Mouse (Mus musculus) lung, adult 18-20 months (tissue): ENCODE data around the gene Kbtbd13.

Experiments used
- DNase-seq, 2 experiments: peaks; one replicate each; pipeline ENCODE4 v3.0.0; 2022; ENCODE audit warnings: mixed read lengths in 2 of 2

Gene Kbtbd13

DNA sequence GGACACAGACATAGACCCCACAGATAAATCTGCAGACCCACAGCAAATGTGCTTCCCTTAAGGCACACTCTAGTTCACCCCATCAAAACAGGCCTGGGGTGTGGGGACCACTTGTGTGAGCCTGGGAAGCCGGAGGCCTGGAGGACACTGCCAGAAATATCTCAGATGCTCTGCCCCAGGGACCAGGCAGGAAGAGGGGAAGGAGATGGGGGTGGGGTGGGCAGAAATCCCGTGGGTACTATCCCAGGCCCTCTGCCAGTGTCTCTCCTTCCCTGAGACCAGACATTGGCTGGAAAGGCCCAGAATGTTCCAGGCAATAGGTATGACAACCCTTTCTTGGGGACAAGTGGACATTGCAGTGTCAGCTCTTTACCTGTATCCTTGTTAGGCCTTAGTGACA lies 2.2 kb upstream of the Kbtbd13 start:
- DNase-seq = no peak

- DNase-seq = peak; percentile 62 to 75
Observed at GRCm38 (mm10) chr9:65392638-65393364, 1.3 kb upstream of the Kbtbd13 start.

DNA sequence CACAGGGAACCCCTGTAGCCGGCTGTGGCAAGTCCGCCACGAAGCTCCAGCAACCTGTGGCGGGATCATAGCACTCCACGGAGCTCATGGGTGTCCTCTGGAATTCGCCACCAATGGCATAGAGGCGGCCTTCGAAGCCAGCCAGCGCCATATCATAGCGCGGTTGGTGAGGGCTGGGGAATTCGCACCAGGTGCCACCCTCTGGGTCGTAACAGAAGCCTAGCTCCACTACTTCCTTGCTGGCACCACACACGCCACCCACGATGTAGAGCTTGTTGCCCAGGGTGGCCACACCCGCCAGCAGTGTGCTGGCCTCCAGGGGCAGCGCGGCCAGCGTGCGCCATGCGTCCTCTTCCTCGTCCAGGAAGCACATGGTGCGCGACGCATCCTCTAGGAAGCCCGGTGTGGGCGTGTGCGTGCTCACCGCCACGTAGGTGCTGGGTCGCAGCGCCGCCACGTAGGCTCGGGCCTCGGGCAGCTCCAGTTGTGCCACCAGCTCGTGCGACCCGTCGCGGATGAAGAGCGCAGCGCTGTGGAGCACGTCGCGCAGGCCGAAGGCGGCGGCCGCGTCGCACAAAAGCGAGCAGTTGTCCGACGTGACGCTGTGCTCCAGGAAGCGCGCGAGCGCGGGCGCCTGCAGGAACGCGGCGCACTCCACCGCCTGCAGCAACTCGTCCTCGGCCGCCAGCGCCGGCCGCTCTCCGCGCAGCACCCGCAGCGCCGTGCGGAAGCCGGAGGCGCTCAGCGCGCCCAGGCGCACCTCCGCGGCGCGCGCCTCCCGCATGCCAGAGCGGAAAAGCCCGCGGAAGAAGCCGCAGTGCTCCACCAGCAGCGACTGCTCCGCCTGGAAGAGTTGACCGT lies 470 bp downstream of the Kbtbd13 start:
- no peak for DNase-seq

DNA sequence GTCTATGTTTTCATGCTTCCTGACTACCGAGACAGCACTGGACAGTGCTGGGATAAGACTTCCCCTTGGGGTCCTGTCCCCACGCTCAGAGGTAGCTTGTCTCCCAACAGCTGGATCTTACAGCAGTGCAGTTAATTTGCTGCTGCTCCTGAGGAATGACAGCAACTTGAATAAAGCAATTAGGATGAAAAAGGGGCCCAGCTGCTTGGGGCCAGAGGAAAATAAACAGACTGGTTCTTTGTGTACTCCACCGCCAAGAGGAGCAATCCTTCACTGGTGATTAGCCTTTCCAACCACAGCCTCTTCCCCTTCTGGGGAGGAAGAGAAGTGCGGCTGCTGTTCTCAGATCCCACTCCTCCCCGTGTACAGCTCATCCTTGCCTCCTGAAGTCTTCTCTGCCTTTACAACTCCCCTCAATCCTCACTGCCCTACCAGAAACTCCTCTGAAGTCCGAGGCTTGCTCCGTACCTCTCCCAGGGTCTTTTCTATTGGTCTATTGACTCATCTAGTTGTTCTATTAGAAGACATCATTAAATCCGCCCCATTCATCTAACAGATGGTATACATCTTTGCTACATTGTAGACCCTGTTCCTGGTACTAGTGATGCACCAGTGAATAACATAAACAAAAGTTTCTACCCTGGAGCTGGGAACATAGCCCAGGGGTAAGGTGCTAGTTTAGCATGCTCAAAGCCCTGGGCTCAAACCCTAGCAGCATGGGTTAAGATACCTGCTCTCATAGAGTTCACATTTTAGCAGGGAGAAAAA lies 4.9 kb downstream of the Kbtbd13 start:
- DNase-seq = peak; percentile 44 to 66

DNA sequence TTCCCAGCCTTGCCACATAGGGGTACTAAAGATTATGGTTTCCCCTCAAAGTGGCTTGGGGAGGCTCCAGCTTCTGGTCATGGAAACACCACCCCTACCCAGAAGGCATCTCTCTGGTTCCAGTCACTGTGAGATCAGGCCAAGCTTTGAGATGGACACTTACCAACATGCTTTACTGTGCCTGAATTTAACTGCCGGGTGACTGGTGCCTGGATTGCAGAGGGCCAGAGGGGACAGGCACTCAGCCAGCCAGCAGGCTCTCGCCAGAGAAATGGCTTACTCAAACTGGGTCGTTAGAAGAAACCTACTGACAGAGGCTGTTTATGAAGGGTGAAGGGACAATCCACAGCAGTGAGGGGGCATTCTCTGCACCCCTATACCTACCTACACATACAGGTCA lies 7.2 kb downstream of the Kbtbd13 start:
- DNase-seq = peak in 1 of 2 experiments; percentile 37

GRCm38 (mm10) chr9:65382751-65383097 lies 8.7 kb downstream of the Kbtbd13 start:
- DNase-seq = no peak

DNA sequence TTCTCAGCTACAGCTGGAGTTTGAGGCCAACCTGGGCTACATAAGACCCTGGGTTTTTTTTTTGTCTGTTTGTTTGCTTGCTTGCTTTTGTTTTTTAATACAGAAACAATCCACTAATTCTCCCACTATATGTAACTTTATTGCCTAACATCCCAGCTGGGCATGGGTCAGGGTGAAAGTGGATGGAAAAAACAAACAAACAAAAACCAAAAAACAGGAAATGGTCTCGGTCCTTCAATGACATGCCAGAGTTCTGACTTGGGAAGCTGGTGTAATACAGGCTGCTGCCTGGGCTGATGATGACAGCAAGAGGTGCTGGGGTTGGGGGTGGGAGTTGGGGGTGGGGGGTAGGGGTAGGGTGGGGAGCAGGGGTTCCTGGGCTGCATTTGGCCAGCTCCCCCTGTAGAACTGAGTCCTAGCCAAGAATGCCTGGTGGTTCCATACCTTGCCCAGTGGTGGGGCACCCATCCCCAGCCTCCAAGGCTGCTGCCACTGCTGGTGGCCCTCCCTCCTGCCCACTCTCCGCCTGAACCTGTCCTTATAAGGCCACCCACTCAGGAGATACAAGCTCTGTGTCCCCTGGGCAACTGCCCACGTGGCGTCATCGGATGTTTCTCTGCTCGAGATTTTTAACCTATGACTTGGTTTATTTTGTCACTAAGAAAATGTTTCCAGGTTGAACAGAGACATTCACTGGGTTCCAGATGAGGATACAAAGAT lies 9.3 kb downstream of the Kbtbd13 start:
- no peak for DNase-seq

DNA sequence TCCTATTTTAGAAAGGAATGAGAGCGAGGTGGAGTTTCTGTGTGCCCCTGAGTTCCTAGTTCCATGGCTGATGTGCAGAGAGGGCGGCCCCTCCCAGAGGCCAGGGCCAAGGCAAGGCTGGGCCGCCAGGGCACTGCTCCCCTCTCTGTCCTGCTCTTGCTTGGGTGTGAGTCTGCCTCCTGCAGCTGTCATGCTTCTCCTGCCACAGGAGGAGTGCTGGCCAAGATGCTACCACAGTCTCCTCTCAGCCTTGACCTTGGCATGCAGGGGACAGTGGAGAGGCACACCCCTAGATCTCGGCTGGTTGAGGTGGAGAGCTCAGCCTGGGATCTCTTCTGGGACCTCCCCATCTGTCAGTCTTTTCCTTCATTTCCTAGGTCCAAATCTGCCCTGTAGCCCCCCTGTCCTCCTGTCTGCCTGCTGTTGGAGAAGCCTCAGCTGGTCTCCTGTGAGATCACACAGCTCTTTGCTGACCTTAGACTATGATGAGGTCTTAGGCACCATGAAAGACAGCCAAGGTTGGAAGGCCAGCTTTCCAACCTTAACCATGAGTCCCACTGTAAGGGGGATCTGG lies 10.3 kb downstream of the Kbtbd13 start:
- no peak for DNase-seq

DNA sequence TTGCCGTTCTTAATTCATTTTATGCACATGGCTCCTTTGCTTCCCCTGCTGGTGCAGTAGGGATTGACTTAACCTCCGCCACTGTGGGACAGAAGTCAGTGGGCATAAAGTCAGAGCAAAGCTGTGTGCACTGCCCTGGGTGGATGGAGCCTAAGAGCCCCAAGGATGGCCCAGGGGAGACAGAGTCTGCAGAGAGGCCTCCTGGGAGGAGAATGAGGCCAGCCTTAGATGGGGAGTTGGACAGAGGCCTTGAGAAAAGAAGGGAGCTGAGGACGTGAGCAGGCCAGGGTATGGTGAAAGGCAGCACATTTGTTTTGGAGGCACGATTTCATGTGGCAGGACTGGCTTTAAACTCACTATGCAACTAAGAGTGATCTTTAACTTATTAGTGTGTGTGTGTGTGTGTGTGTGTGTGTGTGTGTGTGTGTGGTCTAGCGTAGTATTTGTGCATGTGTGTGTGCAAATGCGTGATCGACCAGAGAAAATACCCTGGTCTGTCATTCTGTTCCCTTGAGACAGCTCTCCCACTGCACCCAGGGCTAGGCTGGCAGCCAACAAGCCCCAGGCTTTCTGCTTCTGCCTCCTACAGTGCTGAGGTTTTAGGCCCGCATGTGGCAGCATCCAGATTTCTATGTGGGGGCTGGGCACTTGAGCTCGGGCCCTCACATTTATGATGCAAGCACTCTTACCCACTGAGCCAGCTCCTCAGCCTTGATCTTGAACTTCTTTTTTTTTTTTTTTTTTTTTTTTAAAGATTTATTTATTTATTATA lies 16.1 kb downstream of the Kbtbd13 start:
- DNase-seq = no peak

DNA sequence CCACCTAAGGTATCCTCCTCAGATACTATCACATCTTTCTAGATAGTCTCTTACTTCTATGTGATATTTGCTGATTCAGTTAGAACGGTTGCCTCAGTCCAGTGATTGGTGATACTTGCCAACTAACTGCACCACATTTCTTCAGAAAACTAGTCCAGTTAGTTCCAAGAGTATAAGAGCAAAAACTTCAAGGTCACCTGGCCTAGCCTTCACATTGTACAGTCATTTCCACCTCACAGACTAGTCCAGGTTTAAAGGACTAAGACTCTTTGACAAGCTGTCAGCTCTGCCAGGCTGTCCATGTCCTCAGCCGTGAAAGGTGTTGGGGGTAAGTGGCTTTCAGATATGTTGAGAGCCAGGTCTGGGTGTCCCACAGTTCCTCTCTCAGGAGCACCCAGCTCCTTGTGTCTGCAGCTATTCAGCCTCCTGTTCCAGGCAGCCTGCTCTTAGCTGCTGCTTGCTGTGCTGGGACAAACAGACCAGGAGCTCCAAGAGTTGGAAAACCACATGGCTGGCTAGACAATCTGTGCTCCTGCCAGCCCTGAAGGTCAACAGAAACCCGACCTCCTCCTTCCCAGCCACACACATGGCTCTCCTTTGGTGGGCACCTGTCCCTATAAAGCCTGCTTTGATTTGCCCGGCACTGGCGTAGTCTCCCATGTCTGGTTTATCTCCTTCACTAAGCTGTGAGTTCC lies 16.8 kb downstream of the Kbtbd13 start:
- DNase-seq = no peak

DNA sequence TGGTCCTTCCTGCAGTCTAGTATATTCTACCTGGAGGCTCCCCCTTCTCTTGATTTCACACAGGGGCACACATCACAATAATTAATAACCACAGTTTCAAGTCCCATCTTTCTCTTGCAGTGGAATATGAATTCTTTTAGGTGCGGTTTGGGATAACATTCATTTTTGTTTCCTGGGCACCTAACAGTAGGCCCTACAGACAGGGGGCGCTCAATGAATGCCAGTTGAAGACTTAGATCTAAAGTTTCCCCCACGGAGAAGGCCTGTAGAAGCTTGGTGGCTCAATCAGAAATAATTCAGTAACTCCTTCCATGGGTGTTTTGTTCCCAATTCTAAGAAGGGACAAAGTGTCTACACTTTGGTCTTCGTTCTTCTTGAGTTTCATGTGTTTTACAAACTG lies 19.0 kb downstream of the Kbtbd13 start:
- DNase-seq = peak in 1 of 2 experiments; percentile 42

DNA sequence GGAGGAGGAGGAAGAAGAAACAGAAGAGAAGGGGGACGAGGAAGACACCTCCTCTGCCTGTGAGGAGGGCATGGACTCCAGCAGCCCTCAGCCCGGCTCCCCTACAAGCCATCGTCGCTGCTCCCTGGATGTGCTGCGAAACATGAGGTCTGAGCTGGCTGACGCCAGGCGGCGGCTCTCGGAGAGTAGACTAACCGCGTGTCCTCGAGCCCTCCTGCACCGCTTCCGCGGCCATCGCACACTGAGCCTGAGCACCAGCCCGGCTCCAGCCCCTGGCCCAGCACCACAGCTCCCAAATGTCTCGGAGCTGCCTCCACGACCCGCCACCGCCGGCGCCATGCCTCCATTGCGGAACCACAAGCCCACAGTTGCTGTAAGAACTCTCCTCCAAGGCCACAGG lies 19.7 kb downstream of the Kbtbd13 start:
- DNase-seq = no peak

GRCm38 (mm10) chr9:65365721-65366120 lies 25.7 kb downstream of the Kbtbd13 start:
- no peak for DNase-seq

DNA sequence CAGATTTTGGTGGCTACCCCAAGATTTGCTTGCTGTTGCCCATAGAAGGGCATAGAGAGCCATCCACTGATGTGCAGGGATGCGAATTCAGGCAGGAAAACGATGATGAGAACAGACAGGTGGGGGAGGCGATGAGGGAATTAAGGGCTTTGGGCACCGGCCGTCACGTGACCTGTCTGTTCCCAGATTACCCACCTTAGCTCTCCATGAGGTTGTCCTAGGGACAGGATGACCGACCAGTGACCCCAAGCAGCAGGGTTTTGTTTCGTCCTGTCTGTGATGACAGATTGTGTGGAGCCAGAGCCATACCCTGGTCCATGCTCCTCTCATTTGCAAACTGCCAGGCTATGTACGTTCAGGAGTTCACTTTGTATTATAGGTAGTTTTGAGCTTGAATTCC lies 27.8 kb downstream of the Kbtbd13 start:
- DNase-seq = no peak

- no peak for DNase-seq
Observed at GRCm38 (mm10) chr9:65360641-65361448, 30.6 kb downstream of the Kbtbd13 start, which contains the start of gene Ubap1l. Gene Ubap1l (plus strand): TSS chr9:65361041.

- no peak for DNase-seq
Observed at GRCm38 (mm10) chr9:65358956-65359480, 32.4 kb downstream of the Kbtbd13 start.

GRCm38 (mm10) chr9:65356971-65357370 lies 34.5 kb downstream of the Kbtbd13 start:
- DNase-seq = no peak

DNA sequence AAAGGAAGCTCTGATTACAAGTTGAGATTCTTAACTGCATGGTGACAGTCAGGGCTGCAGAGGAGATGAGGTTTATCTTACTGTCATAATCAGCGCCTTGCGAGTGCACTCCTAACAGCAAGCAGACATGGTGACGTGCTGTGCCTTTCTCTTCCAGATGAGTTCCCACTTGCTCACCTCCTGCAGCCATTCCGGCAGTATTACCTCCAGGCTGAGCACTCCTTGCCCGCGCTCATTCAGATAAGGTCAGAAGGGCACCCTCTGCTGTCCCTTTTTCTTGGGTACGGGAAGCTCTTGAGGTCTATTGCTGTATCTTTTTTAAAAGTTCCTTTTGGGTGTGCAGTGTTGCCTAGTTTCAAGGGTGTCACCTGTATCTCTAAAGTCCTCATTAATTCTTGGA lies 34.9 kb downstream of the Kbtbd13 start:
- no peak for DNase-seq

- no peak for DNase-seq
Observed at GRCm38 (mm10) chr9:65353251-65353650, 38.2 kb downstream of the Kbtbd13 start.
